Mouse (Mus musculus): Measurements from ENCODE around the gene Phldb1.

DNA sequence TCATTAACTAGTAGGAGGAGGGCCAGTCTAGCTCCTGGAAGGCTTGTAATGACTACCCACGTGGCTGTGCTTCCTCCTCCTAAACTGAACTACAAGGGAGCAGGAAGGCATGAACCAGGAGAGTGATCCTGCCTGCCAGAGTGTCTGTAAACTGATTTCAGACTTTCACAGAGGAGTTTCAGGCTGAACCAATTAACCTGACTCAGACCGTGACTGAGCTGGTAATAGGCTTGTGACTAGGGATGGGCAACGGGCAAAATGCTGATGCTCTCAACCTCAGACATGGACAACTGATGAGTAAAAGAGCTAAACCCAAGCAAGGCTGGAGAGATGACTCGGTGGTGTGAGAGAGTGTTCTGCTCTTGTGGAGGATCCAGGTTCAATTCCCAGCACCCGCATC is 7.6 kb downstream of the Phldb1 start:
- TF ChIP-seq CTCF (IDR thresholded peaks at IDR 0.05; ENCODE audit: low read depth, low read length), result no peak
- TF ChIP-seq EP300 (IDR thresholded peaks at IDR 0.05; ENCODE audit: insufficient read depth, low read depth, low read length), result no peak

All from ES-Bruce4 (cell line).